Mouse (Mus musculus): ENCODE data around the gene Gm47791. TPM values are rescaled to one million over a fixed set of nuclear protein-coding genes. Genes with fewer than 3 reads are reported as not detected.

Gene Gm47791
- polyA plus RNA-seq (2015; fragmentation: Nextera tagmentation; extraction: Ambion mirVana), result not detected in 2 replicates

DNA sequence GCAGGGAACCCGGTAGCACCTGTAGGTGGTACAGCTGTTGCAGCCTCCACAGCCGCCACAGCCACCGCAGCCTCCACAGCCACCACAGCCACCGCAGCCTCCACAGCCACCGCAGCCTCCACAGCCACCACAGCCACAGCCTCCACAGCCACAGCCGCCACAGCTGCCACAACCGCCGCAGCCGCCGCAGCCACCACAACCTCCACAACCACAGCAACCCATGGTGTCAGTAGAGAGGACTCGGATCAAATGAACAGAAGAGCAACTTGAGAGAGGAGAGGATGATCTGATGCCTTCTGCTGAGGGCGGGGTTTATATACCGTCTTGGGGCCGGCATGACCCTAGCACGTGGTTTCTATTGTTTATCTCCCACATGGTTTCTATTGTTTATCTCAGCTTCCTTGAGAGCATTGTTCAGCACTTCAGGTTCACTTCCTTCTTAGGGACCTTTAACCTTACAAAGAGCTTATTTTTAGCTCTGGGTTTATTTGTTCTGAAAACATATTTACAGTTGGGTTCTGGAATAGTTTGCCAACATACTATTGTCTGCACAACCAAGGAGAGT, at the start of gene Gm47791:
Gene Gm47791, minus strand, starts transcription at position 222 of the 565 bp plus-strand sequence.
- no peaks in the 10 kb centered on the region for H3K27me3 ChIP-seq
- H3K4me2 ChIP-seq, result no peak within 1 kb of the TSS
- no peak within 1 kb of the TSS for H3K4me3 ChIP-seq
- no peak for ATAC-seq (ENCODE audit: insufficient number of reproducible peaks, insufficient read depth, low FRiP score, low TSS enrichment, low read depth)
- H3K9me3 ChIP-seq, result no peaks in the 10 kb centered on the region
- H3K36me3 ChIP-seq, result no peaks in the 10 kb centered on the region
- H3K4me1 ChIP-seq, result no peaks in the 10 kb centered on the region
- no peak within 1 kb of the TSS for H3K27ac ChIP-seq
- no peak within 1 kb of the TSS for H3K9ac ChIP-seq
- 86% methylated on average over 15 of the region's 15 CpGs for WGBS

DNA sequence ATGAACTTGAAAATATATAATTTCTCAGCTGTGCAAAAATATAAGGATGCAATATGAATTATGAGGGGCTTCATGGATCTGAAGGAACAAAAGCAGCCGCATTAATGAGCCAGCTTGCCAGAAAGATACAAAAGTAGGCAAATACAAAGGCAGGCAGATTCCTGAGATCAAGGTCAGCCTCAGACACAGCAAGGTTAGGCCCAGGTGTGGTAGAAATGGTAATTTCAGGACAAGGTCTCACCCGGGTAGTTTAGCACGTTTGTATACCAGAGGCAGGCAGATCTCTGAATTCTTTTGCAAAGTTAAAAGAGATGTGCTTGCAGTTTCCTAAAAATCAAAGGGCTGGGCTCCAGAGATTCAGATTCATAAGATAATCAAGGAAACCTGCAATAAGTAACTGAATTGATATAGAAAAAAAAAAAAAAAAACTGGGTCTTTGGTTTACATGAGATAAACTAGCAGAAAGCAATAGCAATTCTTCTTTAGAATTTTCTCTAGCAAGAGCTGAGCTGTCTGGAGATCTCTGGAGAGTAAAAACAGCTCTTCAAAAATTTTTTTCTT, 49.7 kb upstream of the Gm47791 start:
- no peak overlapping the region for H3K4me2 ChIP-seq
- H3K27me3 ChIP-seq, result no peaks in the 10 kb centered on the region
- H3K27ac ChIP-seq, result no peak overlapping the region
- no peak for ATAC-seq (ENCODE audit: insufficient number of reproducible peaks, insufficient read depth, low FRiP score, low TSS enrichment, low read depth)
- H3K4me1 ChIP-seq, result peaks cover 6% of the 10 kb centered on the region; the same call in 1 of the 2 replicates
- 77% methylated on average over 3 of the region's 3 CpGs for WGBS
- no peak overlapping the region for H3K9ac ChIP-seq
- H3K4me3 ChIP-seq, result no peak overlapping the region
- H3K36me3 ChIP-seq, result no peaks in the 10 kb centered on the region
- H3K9me3 ChIP-seq, result no peaks in the 10 kb centered on the region

DNA sequence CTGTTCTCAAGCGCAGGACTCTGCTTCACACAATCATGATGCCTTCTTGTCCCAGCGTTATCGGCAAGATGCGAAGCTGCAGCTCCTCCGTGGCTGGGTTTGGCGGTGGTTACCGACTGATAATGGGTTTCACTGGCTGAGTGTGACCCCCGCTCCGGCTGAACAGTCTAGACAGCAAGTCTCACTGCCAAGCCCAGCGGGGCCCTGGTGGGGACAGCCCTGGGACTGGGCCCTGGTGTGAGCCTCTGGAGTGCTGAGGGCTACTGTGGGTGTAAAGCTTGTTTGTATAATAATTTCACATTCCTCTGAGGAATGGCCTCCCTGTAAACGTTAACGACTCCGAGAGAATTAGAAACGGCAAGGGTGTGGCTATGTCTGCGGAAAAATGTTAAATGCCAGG, 49.1 kb upstream of the Gm47791 start:
- 58% methylated on average over 15 of the region's 15 CpGs for whole genome bisulfite sequencing
- no peaks in the 10 kb centered on the region for H3K9me3 ChIP-seq
- no peak for ATAC-seq (ENCODE audit: insufficient number of reproducible peaks, insufficient read depth, low FRiP score, low TSS enrichment, low read depth)
- H3K4me3 ChIP-seq, result no peak overlapping the region
- no peak overlapping the region for H3K4me2 ChIP-seq
- H3K4me1 ChIP-seq, result peaks cover 6% of the 10 kb centered on the region; the same call in 1 of the 2 replicates
- no peak overlapping the region for H3K27ac ChIP-seq
- H3K9ac ChIP-seq, result no peak overlapping the region
- H3K27me3 ChIP-seq, result no peaks in the 10 kb centered on the region
- no peaks in the 10 kb centered on the region for H3K36me3 ChIP-seq

DNA sequence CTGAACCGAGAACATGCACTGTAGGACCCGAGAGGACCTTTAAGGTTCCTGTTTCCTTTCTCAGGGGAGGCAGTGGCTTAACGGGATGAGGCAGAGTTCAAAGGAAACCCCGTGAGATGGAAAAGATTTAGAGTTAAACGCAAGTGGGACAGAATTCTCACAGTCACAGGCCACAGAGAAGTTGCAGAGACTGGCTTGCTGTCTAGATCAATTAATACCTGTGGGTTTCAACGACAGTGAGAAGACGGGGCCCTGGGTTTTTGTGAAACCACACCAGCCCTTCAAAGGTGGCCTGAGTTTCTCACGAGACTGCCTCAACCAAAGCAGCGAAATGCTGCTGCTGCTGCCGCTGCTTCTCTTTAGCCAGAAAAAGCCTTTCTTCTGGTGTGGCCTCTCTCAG, 48.3 kb upstream of the Gm47791 start:
- Histone ChIP-seq H3K4me2 (no peak overlapping the region), H3K27ac (no peak overlapping the region), H3K27me3 (no peaks in the 10 kb centered on the region), H3K9ac (no peak overlapping the region), H3K9me3 (no peaks in the 10 kb centered on the region), H3K4me1 (peaks cover 6% of the 10 kb centered on the region; the same call in 1 of the 2 replicates), H3K4me3 (no peak overlapping the region), H3K36me3 (no peaks in the 10 kb centered on the region)
- 51% methylated on average over 10 of the region's 10 CpGs for WGBS
- no peak for ATAC-seq (ENCODE audit: insufficient number of reproducible peaks, insufficient read depth, low FRiP score, low TSS enrichment, low read depth)

DNA sequence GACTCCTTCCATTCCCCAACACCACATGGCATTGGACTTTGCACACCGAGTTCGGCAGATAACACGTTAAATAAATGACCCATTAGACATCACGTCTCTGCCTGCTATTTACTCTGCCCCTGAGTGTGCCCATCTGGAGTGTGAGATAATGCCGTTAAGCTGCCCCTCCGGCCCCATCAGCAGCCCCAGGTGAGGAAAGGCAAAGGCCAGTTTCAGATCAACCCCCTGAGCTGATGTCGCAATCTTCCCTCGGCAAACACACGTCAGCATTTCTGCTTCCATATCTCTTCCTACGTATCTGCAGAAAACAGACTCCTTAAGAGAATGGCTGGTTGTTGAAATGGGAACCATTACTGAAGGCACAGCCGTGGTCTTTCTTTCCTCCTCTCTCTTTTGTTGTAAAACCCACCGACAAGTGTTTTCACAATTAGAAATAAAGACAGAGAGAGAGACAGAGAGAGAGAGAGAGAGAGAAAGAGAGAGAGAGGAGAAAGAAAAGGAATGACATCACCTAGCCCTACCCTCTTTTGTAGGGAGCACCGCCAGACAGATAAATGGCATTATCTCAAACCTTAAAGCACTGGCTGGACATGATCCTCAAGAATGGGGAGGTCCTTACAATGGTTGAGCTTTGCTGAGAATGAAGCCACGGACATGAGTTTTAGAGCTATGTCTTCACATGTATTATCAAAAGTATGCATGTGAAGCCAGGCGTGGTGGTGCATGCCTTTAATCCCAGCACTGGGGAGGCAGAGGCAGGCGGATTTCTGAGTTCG, 45.1 kb upstream of the Gm47791 start:
- peaks cover 6% of the 10 kb centered on the region; the same call in 1 of the 2 replicates for H3K4me1 ChIP-seq
- H3K9ac ChIP-seq, result no peak overlapping the region
- no peaks in the 10 kb centered on the region for H3K9me3 ChIP-seq
- no peak overlapping the region for H3K4me3 ChIP-seq
- H3K27me3 ChIP-seq, result no peaks in the 10 kb centered on the region
- ATAC-seq (ENCODE audit: insufficient number of reproducible peaks, insufficient read depth, low FRiP score, low TSS enrichment, low read depth), result no peak
- 74% methylated on average over 17 of the region's 17 CpGs for WGBS
- H3K27ac ChIP-seq, result no peak overlapping the region
- H3K36me3 ChIP-seq, result no peaks in the 10 kb centered on the region
- no peak overlapping the region for H3K4me2 ChIP-seq

DNA sequence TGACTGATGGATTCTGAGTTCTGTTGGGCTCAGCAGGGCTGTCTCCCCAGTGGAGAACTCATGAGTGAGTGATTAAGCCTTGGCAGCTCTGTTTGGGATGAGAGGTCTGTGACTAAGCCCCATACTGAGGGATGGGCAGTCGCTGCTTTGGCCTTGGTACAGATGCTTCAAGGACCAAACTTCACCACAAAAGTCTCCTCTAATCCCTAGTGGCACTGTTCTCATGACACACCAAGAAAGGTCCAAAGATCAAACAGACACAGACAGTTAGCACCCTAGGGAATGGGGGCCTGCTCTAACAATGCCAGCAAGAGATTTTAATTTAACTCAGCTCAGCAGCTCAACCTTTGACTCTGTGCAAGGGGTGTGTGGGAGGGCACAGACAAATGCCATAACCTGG, 40.7 kb upstream of the Gm47791 start:
- peaks cover 10% of the 10 kb centered on the region for H3K4me1 ChIP-seq
- no peaks in the 10 kb centered on the region for H3K36me3 ChIP-seq
- no peaks in the 10 kb centered on the region for H3K9me3 ChIP-seq
- no peak overlapping the region for H3K9ac ChIP-seq
- H3K4me3 ChIP-seq, result no peak overlapping the region
- H3K27ac ChIP-seq, result no peak overlapping the region
- no peaks in the 10 kb centered on the region for H3K27me3 ChIP-seq
- no peak overlapping the region for H3K4me2 ChIP-seq
- no peak for ATAC-seq (ENCODE audit: insufficient number of reproducible peaks, insufficient read depth, low FRiP score, low TSS enrichment, low read depth)
- whole genome bisulfite sequencing, result 69% methylated on average over 1 of the region's 1 CpGs

DNA sequence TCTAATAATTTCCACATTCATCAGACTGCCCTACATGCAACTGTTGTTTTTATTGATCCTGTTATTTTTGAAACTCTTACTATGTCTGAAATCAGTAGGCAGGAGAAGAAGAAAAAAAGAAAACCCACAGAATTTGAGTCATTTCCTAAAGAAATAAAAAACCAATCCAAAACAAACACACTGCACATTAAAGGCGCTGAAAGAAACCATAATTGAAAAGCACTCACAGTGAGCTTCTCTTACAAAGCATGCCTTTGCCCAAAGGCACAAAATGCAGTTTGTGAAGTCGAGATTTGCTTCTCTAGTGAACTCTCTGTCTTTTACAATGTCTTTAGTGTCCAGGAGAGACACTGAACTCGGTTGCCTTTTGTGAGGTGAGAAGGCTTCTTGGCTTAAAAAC, 37.5 kb upstream of the Gm47791 start:
- H3K4me2 ChIP-seq, result no peak overlapping the region
- H3K27ac ChIP-seq, result peak overlapping the region; percentile 28
- no peaks in the 10 kb centered on the region for H3K9me3 ChIP-seq
- H3K4me3 ChIP-seq, result no peak overlapping the region
- no peaks in the 10 kb centered on the region for H3K27me3 ChIP-seq
- 33% methylated on average over 3 of the region's 3 CpGs for WGBS
- no peak for ATAC-seq (ENCODE audit: insufficient number of reproducible peaks, insufficient read depth, low FRiP score, low TSS enrichment, low read depth)
- H3K4me1 ChIP-seq, result peaks cover 10% of the 10 kb centered on the region
- no peak overlapping the region for H3K9ac ChIP-seq
- no peaks in the 10 kb centered on the region for H3K36me3 ChIP-seq

DNA sequence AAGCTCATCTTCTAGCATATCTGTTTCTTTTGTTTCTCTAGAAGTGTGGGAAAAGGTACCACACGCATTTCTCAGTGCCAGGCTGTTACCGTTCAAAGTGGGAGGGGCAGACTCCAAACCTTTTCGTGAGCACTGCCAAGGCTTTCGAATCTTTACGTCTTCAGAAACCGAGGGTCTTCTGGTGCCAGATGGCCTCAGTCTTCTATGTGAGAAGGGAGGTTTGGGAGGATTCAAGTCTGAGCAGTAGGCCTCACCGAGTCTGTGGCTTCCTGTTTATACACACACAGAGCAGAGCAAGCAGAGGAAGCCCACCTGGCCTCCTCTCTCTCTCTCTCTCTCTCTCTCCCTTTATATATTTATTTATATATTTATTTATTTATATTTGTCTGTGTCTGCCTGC, 36.2 kb upstream of the Gm47791 start:
- no peak for ATAC-seq (ENCODE audit: insufficient number of reproducible peaks, insufficient read depth, low FRiP score, low TSS enrichment, low read depth)

DNA sequence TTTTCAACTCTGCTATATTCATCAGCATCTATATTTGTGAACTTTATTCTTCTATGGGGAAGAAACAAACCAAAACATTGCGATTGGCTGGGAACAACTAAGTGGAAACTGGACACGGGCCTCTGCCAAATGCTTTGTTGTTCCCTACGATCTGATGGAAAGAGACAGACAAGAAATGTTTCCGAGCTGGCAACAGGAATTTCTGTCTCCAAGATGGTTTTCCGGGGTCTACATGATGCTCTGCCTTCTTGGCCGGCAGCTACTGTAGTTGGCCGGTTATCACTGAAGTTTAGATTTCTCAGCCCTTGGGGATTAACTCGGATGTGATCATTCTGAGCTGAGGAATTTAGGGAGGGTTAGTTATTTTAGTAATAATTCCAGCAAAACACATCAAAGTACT, 35.3 kb upstream of the Gm47791 start:
- Histone ChIP-seq H3K9me3 (no peaks in the 10 kb centered on the region), H3K4me1 (peaks cover 10% of the 10 kb centered on the region), H3K36me3 (no peaks in the 10 kb centered on the region), H3K4me2 (no peak overlapping the region), H3K4me3 (no peak overlapping the region), H3K27ac (no peak overlapping the region), H3K27me3 (no peaks in the 10 kb centered on the region), H3K9ac (no peak overlapping the region)
- 62% methylated on average over 8 of the region's 8 CpGs for WGBS
- ATAC-seq (ENCODE audit: insufficient number of reproducible peaks, insufficient read depth, low FRiP score, low TSS enrichment, low read depth), result no peak

More for the DNA sequence above, 36.2 kb upstream of the Gm47791 start:
- Histone ChIP-seq H3K9me3 (no peaks in the 10 kb centered on the region), H3K27me3 (no peaks in the 10 kb centered on the region), H3K4me2 (no peak overlapping the region), H3K4me3 (no peak overlapping the region), H3K27ac (no peak overlapping the region), H3K4me1 (peaks cover 10% of the 10 kb centered on the region), H3K36me3 (no peaks in the 10 kb centered on the region), H3K9ac (no peak overlapping the region)
- 87% methylated on average over 7 of the region's 7 CpGs for WGBS

DNA sequence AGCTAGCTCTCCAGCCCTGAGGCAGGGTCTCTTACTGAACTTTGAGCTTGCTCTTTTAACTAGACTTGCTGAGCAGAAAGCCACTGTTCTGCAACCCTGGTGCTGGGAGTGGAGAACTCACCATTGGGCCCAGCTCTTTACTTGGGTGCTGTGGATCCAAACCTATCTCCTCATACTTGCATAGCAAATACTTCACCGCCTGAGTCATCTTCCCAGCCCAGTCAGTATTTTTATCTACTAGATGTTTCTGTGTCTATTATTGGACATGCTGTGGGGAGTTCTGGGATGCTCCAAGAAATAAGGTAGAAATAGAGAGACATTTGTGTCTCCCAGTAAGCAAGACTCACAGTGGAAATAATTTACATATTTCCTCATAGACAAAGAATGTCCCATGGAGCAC, 33.0 kb upstream of the Gm47791 start:
- Histone ChIP-seq H3K9ac (no peak overlapping the region), H3K36me3 (no peaks in the 10 kb centered on the region), H3K27me3 (no peaks in the 10 kb centered on the region), H3K4me2 (no peak overlapping the region), H3K9me3 (no peaks in the 10 kb centered on the region), H3K4me1 (peaks cover 7% of the 10 kb centered on the region), H3K4me3 (no peak overlapping the region), H3K27ac (no peak overlapping the region)
- WGBS, result 93% methylated on average over 1 of the region's 1 CpGs
- ATAC-seq (ENCODE audit: insufficient number of reproducible peaks, insufficient read depth, low FRiP score, low TSS enrichment, low read depth), result no peak

DNA sequence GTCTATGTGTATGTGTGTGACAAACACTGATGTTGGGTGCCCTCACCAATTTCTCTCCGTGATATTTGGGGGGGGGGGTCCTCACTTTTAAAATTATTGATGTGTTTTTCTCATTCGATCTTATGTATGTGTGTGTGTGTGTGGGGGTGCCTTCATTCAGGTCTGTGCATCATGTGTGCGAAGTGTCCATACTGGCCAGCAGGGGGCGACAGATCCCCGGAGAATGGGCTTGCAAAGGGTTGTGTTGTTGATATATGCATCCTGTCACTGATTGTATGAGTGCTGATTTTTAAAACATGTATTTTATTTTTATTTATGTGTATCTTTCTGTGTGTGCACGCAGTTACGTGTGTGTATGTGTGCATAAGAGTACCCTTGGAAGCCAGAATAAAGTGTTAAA, 32.6 kb upstream of the Gm47791 start:
- H3K27me3 ChIP-seq, result no peaks in the 10 kb centered on the region
- H3K9me3 ChIP-seq, result no peaks in the 10 kb centered on the region
- H3K4me3 ChIP-seq, result no peak overlapping the region
- ATAC-seq (ENCODE audit: insufficient number of reproducible peaks, insufficient read depth, low FRiP score, low TSS enrichment, low read depth), result no peak
- H3K4me2 ChIP-seq, result no peak overlapping the region
- H3K36me3 ChIP-seq, result no peaks in the 10 kb centered on the region
- no peak overlapping the region for H3K27ac ChIP-seq
- peaks cover 3% of the 10 kb centered on the region; the same call in 1 of the 2 replicates for H3K4me1 ChIP-seq
- 74% methylated on average over 7 of the region's 7 CpGs for WGBS
- H3K9ac ChIP-seq, result no peak overlapping the region

All from embryonic facial prominence, embryonic 13.5 days (tissue).